ENCODE assay signal across 17 mouse cellular contexts in genomic region chr11:73144261-73144681, GRCm38 (mm10). TPM values are rescaled to one million over a fixed set of nuclear protein-coding genes. Genes with fewer than 3 reads are reported as not detected.
DNase-seq lines count a peak whose midpoint lies in the region; ATAC-seq and TF ChIP-seq lines count a peak whose summit lies in the region.
"Had no signal": no experiment of that assay in that cellular context is flagged by ENCODE, and none has a peak within 500 bp of the region (broad histone marks: within the 10 kb centered on the region; RNA-seq: fewer than 3 reads in every experiment).

No protein-coding gene starts in this region.

- H3K27ac ChIP-seq in gastrocnemius, adult 2 months: peak overlapping the region; percentile 66
- H3K27ac ChIP-seq in kidney, embryonic 15.5 days: no peak overlapping the region
- H3K27ac ChIP-seq: forebrain, embryonic 13.5 days; left cerebral cortex, adult 2 months; midbrain, embryonic 15.5 days had no signal

- no peaks in the 10 kb centered on the region; the same call in 1 of the 2 replicates for H3K4me1 ChIP-seq in kidney, embryonic 15.5 days
- H3K4me1 ChIP-seq: forebrain, embryonic 13.5 days; midbrain, embryonic 15.5 days had no signal

- H3K27me3 ChIP-seq in kidney, embryonic 15.5 days: no peaks in the 10 kb centered on the region
- H3K27me3 ChIP-seq: midbrain, embryonic 15.5 days had no signal

- intact Hi-C loops in gastrocnemius, adult 2 months (cut with DNase I): no loop called here
- intact Hi-C loops in gastrocnemius, postnatal 14 days (cut with DNase I; ENCODE audit: low total_unique reads): no loop called here

- no peak overlapping the region for H3K9ac ChIP-seq in kidney, embryonic 15.5 days
- H3K9ac ChIP-seq: forebrain, embryonic 13.5 days; lung, embryonic 14.5 days; midbrain, embryonic 15.5 days had no signal

- H3K4me3 ChIP-seq in gastrocnemius, adult 2 months: no peak overlapping the region
- H3K4me3 ChIP-seq in kidney, embryonic 15.5 days (replicated peaks): no peak overlapping the region
- H3K4me3 ChIP-seq: forebrain, embryonic 13.5 days; left cerebral cortex, adult 2 months; midbrain, embryonic 15.5 days had no signal

- 50% methylated on average over 1 of the region's 1 CpGs for WGBS in kidney, embryonic 15.5 days

- H3K9me3 ChIP-seq in kidney, embryonic 15.5 days (replicated peaks): no peaks in the 10 kb centered on the region
- H3K9me3 ChIP-seq: forebrain, embryonic 13.5 days; midbrain, embryonic 15.5 days had no signal

- TF ChIP-seq CTCF in gastrocnemius, adult 2 months (IDR thresholded peaks at IDR 0.05): no peak

- peak; percentile 31 for DNase-seq in gastrocnemius, adult 2 months
- no peak for DNase-seq in gastrocnemius, postnatal 14 days
- peak; percentile 74 for DNase-seq in kidney, adult 9 months
- peak; percentile 44 to 69 for DNase-seq in kidney, postnatal 36 days
- DNase-seq in lung, postnatal 4 days: peak; percentile 36 to 62
- DNase-seq in frontal cortex, postnatal 14 days (ENCODE audit: low spot score in 2 of 2): no peak
- DNase-seq in ovary, adult 18-20 months (ENCODE audit: low spot score): no peak
- DNase-seq: lung, embryonic 14.5 days; right cerebral cortex, postnatal 4 days; thymus, postnatal 14 days had no signal

- no peak overlapping the region for H3K4me2 ChIP-seq in kidney, embryonic 15.5 days
- H3K4me2 ChIP-seq: forebrain, embryonic 13.5 days; lung, embryonic 14.5 days; midbrain, embryonic 15.5 days had no signal

- ATAC-seq in kidney, embryonic 15.5 days (replicated peaks; ENCODE audit: low FRiP score): no peak
- ATAC-seq: forebrain, embryonic 13.5 days; hindbrain, embryonic 16.5 days; midbrain, embryonic 15.5 days had no signal

- H3K36me3 ChIP-seq in kidney, embryonic 15.5 days: no peaks in the 10 kb centered on the region
- H3K36me3 ChIP-seq: midbrain, embryonic 15.5 days had no signal

RNA-seq across cellular contexts. Expression of gene Haspin, which starts 6.2 kb away (rescaled TPM):
- under 1 TPM in 1 of 2 experiments, not detected in 1; 0.08 TPM for total RNA-seq in gastrocnemius, adult 2 months (2021)
- under 1 TPM; 0.51 to 0.76 TPM for total RNA-seq in gastrocnemius, postnatal 14 days (2021)
- 17.5 and 18.9 TPM in 2 replicates for polyA plus RNA-seq in kidney, embryonic 15.5 days (2015; fragmentation: Nextera tagmentation; extraction: Ambion mirVana)
- total RNA-seq: gastrocnemius, adult 8-10 months had no signal

RNA-seq across cellular contexts. Expression of gene P2rx5, which starts 15.9 kb away (rescaled TPM):
- 10 to 100 TPM in 1 of 2 experiments, 1 to 10 TPM in 1; 7.0 to 12.9 TPM for total RNA-seq in gastrocnemius, adult 2 months (2021)
- 1 to 10 TPM; 6.9 to 7.5 TPM for total RNA-seq in gastrocnemius, postnatal 14 days (2021)
- 0.47 and 0.50 TPM in 2 replicates for polyA plus RNA-seq in kidney, embryonic 15.5 days (2015; fragmentation: Nextera tagmentation; extraction: Ambion mirVana)
- total RNA-seq: common myeloid progenitor, adult 5-6 weeks had no signal

RNA-seq across cellular contexts. Expression of gene Emc6, which starts 32.6 kb away (rescaled TPM):
- total RNA-seq in gastrocnemius, adult 2 months (2021): 10 to 100 TPM; 82.6 to 93.4 TPM
- 10 to 100 TPM; 66.9 to 77.6 TPM for total RNA-seq in gastrocnemius, postnatal 14 days (2021)
- 121 and 131 TPM in 2 replicates for polyA plus RNA-seq in kidney, embryonic 15.5 days (2015; fragmentation: Nextera tagmentation; extraction: Ambion mirVana)

RNA-seq across cellular contexts. Expression of gene Tax1bp3, which starts 32.6 kb away (rescaled TPM):
- 10 to 100 TPM in 1 of 2 experiments, 1 to 10 TPM in 1; 6.5 to 13.9 TPM for total RNA-seq in gastrocnemius, adult 2 months (2021)
- 10 to 100 TPM; 18.9 to 21.7 TPM for total RNA-seq in gastrocnemius, postnatal 14 days (2021)
- 202 and 204 TPM in 2 replicates for polyA plus RNA-seq in kidney, embryonic 15.5 days (2015; fragmentation: Nextera tagmentation; extraction: Ambion mirVana)

RNA-seq across cellular contexts. Expression of gene Itgae, which starts 53.9 kb away (rescaled TPM):
- total RNA-seq in gastrocnemius, adult 2 months (2021): under 1 TPM; 0.08 to 0.17 TPM
- under 1 TPM; 0.07 to 0.10 TPM for total RNA-seq in gastrocnemius, postnatal 14 days (2021)
- polyA plus RNA-seq in kidney, embryonic 15.5 days (2015; fragmentation: Nextera tagmentation; extraction: Ambion mirVana): 0.37 and 0.42 TPM in 2 replicates
- total RNA-seq: left cerebral cortex, adult 2 months had no signal

Comparison
In these comparisons a context has a peak if more than half of its experiments do, and no peak if none do; other contexts are left out.
1. DNase-seq: peak in gastrocnemius, adult 2 months (single experiment), kidney, adult 9 months (single experiment), kidney, postnatal 36 days (2 of 2) and lung, postnatal 4 days (2 of 2); none in gastrocnemius, postnatal 14 days (single experiment), frontal cortex, postnatal 14 days (0 of 2) and ovary, adult 18-20 months (single experiment).